Mouse (Mus musculus) myocyte (in vitro differentiated cells): ENCODE results near the gene Nmnat1. TPM values are rescaled to one million over a fixed set of nuclear protein-coding genes. Genes with fewer than 3 reads are reported as not detected.
"Not testable (repeated sequence)": the region's sequence is repeated elsewhere in the genome, so short reads cannot be mapped to it uniquely, and the experiment has no call there.

Experiments used
- H3K27me3 ChIP-seq: one replicate; pipeline ENCODE4 v1.6.1; 2011; ENCODE audit not compliant: control insufficient read depth, insufficient read depth, insufficient read length
- H3K36me3 ChIP-seq: one replicate; pipeline ENCODE4 v1.6.1; 2011; ENCODE audit not compliant: control insufficient read depth, insufficient read depth
- H3K4me2 ChIP-seq: one replicate; pipeline ENCODE4 v1.6.1; 2011; ENCODE audit warnings: low read depth, control low read depth
- H3K4me3 ChIP-seq: one replicate; pipeline ENCODE4 v1.5.1; 2011; ENCODE audit warnings: mild to moderate bottlenecking, control low read depth, moderate library complexity
- H3K79me2 ChIP-seq: one replicate; pipeline ENCODE4 v1.6.1; 2011; ENCODE audit not compliant: control insufficient read depth, insufficient read depth
- H3ac ChIP-seq: one replicate; pipeline ENCODE4 v1.6.1; 2011; ENCODE audit not compliant: control insufficient read depth, insufficient read length
- CEBPB ChIP-seq: IDR thresholded peaks from 2 replicates; pipeline ENCODE4 v1.6.1; 2011; ENCODE audit warnings: mild to moderate bottlenecking, moderate library complexity; ENCODE audit not compliant: poor library complexity, insufficient read depth, severe bottlenecking
- E2F4 ChIP-seq: IDR thresholded peaks from one replicate; pipeline ENCODE4 v1.6.1; 2011; ENCODE audit warnings: mild to moderate bottlenecking, control low read depth, moderate library complexity; ENCODE audit not compliant: insufficient read depth
- MAX ChIP-seq: IDR thresholded peaks from one replicate; pipeline ENCODE4 v1.6.1; 2011; ENCODE audit warnings: low read depth, mild to moderate bottlenecking, control low read depth
- MYOD1 ChIP-seq, 3 experiments: IDR thresholded peaks; one replicate each; pipeline ENCODE4 v1.6.1; 2011; ENCODE audit warnings: control low read depth in 2 of 3, low read depth in 2 of 3, mild to moderate bottlenecking in 2 of 3, moderate library complexity in 1 of 3; ENCODE audit not compliant: insufficient read length in 2 of 3, control insufficient read depth in 1 of 3
- MYOG ChIP-seq, 3 experiments: IDR thresholded peaks; one replicate each; pipeline ENCODE4 v1.6.1; 2011; ENCODE audit warnings: control low read depth in 2 of 3, low read depth in 2 of 3, mild to moderate bottlenecking in 2 of 3; ENCODE audit not compliant: insufficient read length in 2 of 3, control insufficient read depth in 1 of 3, insufficient read depth in 1 of 3
- POLR2A ChIP-seq: IDR thresholded peaks from one replicate; pipeline ENCODE4 v1.6.1; 2011; ENCODE audit warnings: low read depth, mild to moderate bottlenecking, control low read depth, moderate library complexity; ENCODE audit not compliant: insufficient read length
- POLR2AphosphoS2 ChIP-seq: IDR thresholded peaks from one replicate; pipeline ENCODE4 v1.6.1; 2011; ENCODE audit warnings: low read depth, control low read depth; ENCODE audit not compliant: insufficient read length
- REST ChIP-seq: IDR thresholded peaks from one replicate; pipeline ENCODE4 v1.6.1; 2011; ENCODE audit warnings: mild to moderate bottlenecking, control low read depth, moderate library complexity; ENCODE audit not compliant: insufficient read depth, insufficient read length
- SRF ChIP-seq: IDR thresholded peaks from one replicate; pipeline ENCODE4 v1.6.1; 2011; ENCODE audit warnings: low read depth; ENCODE audit not compliant: control insufficient read depth, insufficient read length
- TCF12 ChIP-seq: IDR thresholded peaks from one replicate; pipeline ENCODE4 v1.6.1; 2011; ENCODE audit warnings: mild to moderate bottlenecking, control low read depth; ENCODE audit not compliant: poor library complexity, insufficient read depth, severe bottlenecking
- TCF3 ChIP-seq: IDR thresholded peaks from one replicate; pipeline ENCODE4 v1.6.1; 2011; ENCODE audit warnings: low read depth, control low read depth; ENCODE audit not compliant: insufficient read length
- USF1 ChIP-seq: IDR thresholded peaks from one replicate; pipeline ENCODE4 v1.6.1; 2011; ENCODE audit warnings: low read depth, mild to moderate bottlenecking, control low read depth, moderate library complexity
- polyA plus RNA-seq: library from polyadenylated mRNA; unstranded; fragments of >200 nt; fragmentation: generic; extraction: Trizol; gene quantifications from one replicate; pipeline ENCODE4 v1.2.1, GENCODE M21; 2012; ENCODE audit warnings: missing spikeins

Gene Nmnat1
- polyA plus RNA-seq, 1 experiment = 9.3 TPM

- H3K4me2 ChIP-seq = no peak overlapping the region
- no peaks in the 10 kb centered on the region for H3K36me3 ChIP-seq
- H3K4me3 ChIP-seq = no peak overlapping the region
- no peaks in the 10 kb centered on the region for H3K27me3 ChIP-seq
- no peak for TF ChIP-seq REST
- no peaks in the 10 kb centered on the region for H3K79me2 ChIP-seq
- no peak overlapping the region for H3ac ChIP-seq
These were observed 26.5 kb downstream of the Nmnat1 start for GRCm38 (mm10) chr4:149458526-149458925.

GRCm38 (mm10) chr4:149457831-149458430, 27.1 kb downstream of the Nmnat1 start:
- Histone ChIP-seq H3K79me2 (no peaks in the 10 kb centered on the region), H3K27me3 (no peaks in the 10 kb centered on the region), H3K4me2 (no peak overlapping the region), H3K36me3 (no peaks in the 10 kb centered on the region), H3ac (no peak overlapping the region), H3K4me3 (no peak overlapping the region)
- TF ChIP-seq CEBPB (no peak), USF1 (no peak), SRF (no peak), MYOD1 (IDR thresholded peaks at IDR 0.05; ENCODE audit: control insufficient read depth in 1 of 3, insufficient read length in 2 of 3, low read depth in 2 of 3) (no peak), REST (no peak), MYOG (IDR thresholded peaks at IDR 0.05; ENCODE audit: control insufficient read depth in 1 of 3, insufficient read depth in 1 of 3, insufficient read length in 2 of 3, low read depth in 2 of 3) (no peak), E2F4 (no peak), POLR2A (no peak), POLR2AphosphoS2 (no peak), MAX (no peak), TCF3 (no peak), TCF12 (no peak)

GRCm38 (mm10) chr4:149457163-149457562, 27.8 kb downstream of the Nmnat1 start:
- not testable (repeated sequence) for H3K79me2 ChIP-seq, H3K4me3 ChIP-seq, H3K27me3 ChIP-seq, H3K4me2 ChIP-seq, H3K36me3 ChIP-seq, H3ac ChIP-seq

GRCm38 (mm10) chr4:149454879-149455278, 30.1 kb downstream of the Nmnat1 start, which contains the start of gene Rbp7:
Rbp7 (minus strand) TSS chr4:149454978.
- Histone ChIP-seq H3K27me3 (no peaks in the 10 kb centered on the region), H3K79me2 (no peaks in the 10 kb centered on the region), H3ac (no peak within 1 kb of the TSS), H3K4me3 (no peak within 1 kb of the TSS), H3K36me3 (no peaks in the 10 kb centered on the region), H3K4me2 (no peak within 1 kb of the TSS)
- TF ChIP-seq POLR2A = no peak
- TF ChIP-seq POLR2AphosphoS2 = no peak
- no peak for TF ChIP-seq MYOD1 (IDR thresholded peaks at IDR 0.05; ENCODE audit: control insufficient read depth in 1 of 3, insufficient read length in 2 of 3, low read depth in 2 of 3)
- TF ChIP-seq E2F4 = no peak
- TF ChIP-seq MAX = no peak
- no peak for TF ChIP-seq MYOG (IDR thresholded peaks at IDR 0.05; ENCODE audit: control insufficient read depth in 1 of 3, insufficient read depth in 1 of 3, insufficient read length in 2 of 3, low read depth in 2 of 3)

DNA sequence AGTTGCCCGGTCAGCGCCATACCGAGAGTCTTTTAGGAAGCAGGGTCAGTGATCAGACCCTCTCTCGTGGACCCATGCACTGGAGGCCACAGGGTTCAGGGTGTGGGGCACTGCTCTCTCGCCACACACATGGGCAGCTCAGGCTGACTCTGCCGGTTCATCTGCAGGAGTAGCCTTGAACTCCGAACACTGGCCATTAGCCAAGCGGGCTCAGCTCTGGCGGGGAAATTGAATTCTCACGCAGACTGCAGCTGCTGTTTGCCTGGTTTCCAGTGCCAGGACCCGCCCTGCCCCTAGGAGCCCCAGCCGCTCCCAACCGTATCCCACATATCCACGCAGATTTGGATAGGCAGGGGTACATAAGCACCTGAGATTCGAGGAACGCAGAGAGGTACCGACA, 30.7 kb downstream of the Nmnat1 start:
- H3ac ChIP-seq = no peak overlapping the region
- H3K27me3 ChIP-seq = no peaks in the 10 kb centered on the region
- H3K36me3 ChIP-seq = no peaks in the 10 kb centered on the region
- TF ChIP-seq CEBPB (no peak), TCF3 (no peak), MYOD1 (IDR thresholded peaks at IDR 0.05; ENCODE audit: control insufficient read depth in 1 of 3, insufficient read length in 2 of 3, low read depth in 2 of 3) (peak in 1 of 3 experiments; percentile 12)
- no peak overlapping the region for H3K4me2 ChIP-seq
- H3K4me3 ChIP-seq = no peak overlapping the region
- no peaks in the 10 kb centered on the region for H3K79me2 ChIP-seq

DNA sequence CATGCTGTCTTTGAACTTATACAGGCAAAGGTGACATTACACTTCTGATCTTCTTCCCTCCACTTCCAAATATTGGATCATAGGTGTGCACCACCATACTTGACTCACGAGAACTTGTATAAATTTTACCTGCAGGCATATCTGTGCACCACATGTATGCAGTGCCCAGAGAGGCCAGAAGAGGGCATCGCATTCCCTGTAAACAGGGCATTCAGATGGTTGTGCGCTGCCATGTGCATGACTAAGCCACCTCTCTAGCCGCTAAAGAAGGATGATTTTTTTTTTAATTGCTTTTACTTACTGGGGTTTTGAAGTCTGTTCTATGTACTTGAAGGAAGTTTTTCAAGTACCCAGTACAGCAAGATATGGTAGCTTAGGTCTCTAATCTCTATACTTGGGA, 31.3 kb downstream of the Nmnat1 start:
- no peaks in the 10 kb centered on the region for H3K79me2 ChIP-seq

More for the DNA sequence above, 31.3 kb downstream of the Nmnat1 start:
- Histone ChIP-seq H3ac (no peak overlapping the region), H3K4me3 (no peak overlapping the region), H3K36me3 (no peaks in the 10 kb centered on the region), H3K4me2 (no peak overlapping the region), H3K27me3 (no peaks in the 10 kb centered on the region)
- TF ChIP-seq MYOD1 (IDR thresholded peaks at IDR 0.05; ENCODE audit: control insufficient read depth in 1 of 3, insufficient read length in 2 of 3, low read depth in 2 of 3) = no peak
